Mouse (Mus musculus): ENCODE results near the gene Wfs1.

The Wfs1 gene

DNA sequence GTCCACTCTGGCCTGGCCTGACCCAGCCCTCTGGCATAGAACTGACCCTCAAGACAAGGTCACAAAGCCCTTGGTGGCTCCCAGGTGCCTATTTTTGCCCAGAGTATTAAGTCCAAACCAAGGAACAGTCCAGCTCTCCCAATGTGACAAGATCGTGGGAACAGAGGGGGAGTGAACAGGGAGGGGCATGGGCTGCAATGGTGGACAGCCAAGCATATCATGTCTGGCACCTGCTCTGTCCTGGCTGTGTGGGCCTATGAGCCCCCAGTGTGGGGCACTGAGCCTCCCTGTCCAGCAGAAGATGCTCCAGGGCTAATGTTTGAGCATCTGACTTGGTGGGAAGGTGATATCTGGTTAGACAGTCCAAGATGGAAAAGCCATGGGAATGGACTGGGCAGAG, 2.4 kb downstream of the Wfs1 start:
- WGBS: 69% methylated on average over 1 of the region's 1 CpGs

DNA sequence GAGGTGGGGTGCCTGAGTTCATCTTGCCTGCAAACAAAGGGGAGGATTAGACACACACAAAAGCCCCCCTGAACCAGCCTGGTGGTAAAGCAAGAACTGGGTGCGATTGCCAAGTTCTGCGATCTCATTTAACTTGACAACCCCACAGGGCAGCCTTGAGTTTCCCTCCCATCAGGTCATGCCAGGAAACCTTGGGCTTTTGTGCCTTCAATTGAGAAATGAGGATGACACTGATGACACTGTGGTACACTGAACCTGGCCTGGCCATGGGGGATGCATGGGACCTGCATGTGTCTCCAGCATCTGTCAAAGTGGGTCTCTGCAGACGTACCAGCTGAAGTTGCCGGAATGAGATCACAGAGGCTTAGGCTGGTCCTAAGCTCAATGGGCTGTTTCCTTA, 6.7 kb downstream of the Wfs1 start:
- WGBS: 89% methylated on average over 4 of the region's 4 CpGs

DNA sequence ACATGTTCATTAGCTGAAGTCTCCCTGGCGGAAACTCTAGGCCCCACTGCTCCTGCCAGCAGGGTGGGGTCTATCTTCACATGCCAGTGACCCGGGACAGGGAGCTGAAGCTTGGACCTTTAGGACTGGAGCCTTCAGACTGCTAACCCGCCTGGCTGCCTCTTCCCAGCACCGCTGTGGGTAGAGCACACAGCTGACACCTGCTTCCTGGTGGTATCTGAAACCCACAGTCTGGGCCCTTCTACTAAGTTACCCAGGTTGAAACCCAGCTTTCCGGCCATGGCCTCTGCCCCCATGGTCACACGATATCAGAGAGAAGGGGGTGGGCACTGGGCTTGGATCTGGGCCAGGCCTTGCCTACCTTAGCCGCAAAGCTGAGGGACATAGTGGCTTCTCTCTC, 9.4 kb downstream of the Wfs1 start:
- 88% methylated on average over 7 of the region's 7 CpGs for WGBS

DNA sequence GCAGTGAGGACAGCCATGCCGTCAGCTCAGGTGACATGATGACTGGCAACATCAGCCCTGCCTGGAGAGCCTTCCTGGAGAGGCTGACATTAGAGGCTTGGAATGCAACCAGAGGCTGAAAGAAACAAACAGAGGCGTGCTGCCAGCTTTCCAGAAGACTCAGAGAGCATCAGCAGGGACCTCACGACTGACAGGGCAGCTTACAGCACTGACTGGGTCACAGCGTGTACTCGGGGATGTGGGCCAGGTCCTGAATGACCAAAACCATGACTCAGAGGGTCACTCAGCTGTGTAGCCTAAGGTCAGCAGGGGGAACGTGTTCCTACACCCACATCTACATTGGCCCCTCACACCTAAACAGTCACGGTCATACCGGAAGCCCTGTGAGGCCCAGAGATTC, 10.0 kb downstream of the Wfs1 start:
- whole genome bisulfite sequencing: 66% methylated on average over 8 of the region's 8 CpGs

DNA sequence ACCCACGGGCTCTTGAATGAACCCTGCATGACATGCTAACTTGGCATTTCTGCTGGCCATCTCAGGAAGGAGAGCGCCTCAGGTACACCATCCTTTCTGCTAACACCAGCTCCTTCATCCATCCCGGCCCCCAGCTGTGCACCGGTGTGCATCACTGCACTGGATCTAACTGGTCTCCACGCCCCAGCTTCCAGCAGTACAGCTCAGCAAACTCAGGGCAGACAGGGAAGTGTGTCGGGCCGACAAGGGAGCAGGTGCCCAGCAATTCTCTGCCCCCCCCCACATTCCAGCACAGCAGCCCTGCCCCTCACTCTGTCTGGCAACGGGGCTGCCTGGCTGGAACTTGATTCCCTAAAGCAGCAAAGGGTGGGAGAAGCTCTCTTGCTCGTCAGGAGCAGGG, 11.2 kb downstream of the Wfs1 start:
- 85% methylated on average over 9 of the region's 9 CpGs for WGBS

DNA sequence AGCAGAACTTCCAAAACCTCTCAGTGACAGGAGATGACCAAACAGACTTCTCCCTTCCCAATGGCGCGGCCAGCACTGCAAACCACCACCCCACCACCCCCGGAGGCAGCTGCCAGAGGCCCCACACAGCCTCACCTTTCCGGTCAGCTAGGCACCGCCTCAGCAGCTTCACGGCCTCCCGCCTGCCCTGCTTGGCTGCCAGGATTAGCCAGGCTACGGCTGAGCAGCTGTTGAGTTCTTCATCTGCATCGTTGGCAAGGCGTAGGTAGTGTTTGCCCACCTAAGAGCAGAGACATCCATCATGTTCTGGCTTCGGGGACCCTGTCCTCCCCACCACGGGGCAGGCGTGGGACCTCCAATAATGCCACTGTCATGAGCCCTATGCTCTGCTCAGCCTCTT, 13.7 kb downstream of the Wfs1 start:
- WGBS: 90% methylated on average over 13 of the region's 13 CpGs

DNA sequence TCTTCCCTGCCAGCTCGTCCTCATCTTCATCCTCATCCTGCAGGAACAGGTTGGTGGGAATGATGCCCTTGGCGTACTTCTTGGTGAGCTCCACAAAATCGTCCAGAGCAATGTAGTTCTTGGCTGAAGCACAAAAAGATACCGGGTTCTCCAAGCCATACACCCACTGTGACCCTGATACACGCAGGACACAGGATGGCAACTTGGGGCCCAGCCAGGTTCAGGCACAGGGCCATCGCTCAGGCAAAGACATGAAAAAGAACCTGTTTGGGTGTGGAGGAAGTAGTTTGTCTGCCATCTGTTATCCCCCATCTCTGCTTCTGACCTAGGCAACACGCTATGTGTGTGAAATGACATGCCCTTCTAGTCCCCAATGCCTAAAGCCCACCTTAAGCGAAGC, 17.4 kb downstream of the Wfs1 start:
- 83% methylated on average over 8 of the region's 8 CpGs for WGBS

DNA sequence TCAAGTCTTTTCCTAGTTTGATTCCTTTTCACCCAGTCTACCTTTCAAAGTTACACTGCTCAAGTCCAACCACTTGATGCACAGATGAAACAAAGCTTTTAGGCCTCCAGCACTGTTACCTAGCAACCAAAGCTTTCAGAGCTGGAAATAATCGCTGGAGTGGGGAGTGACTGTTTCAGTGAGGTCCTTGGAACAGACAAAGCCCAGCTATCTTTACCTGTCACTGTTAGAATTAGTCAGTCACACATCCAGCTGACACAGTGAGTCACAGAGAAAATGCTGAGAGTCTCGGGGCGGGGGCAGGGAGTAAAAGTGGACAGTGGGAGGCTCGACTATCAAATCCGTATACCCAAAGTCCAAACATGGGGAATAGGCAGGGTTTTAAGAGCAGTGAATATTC, 28.5 kb downstream of the Wfs1 start:
- 23% methylated on average over 5 of the region's 5 CpGs for WGBS

DNA sequence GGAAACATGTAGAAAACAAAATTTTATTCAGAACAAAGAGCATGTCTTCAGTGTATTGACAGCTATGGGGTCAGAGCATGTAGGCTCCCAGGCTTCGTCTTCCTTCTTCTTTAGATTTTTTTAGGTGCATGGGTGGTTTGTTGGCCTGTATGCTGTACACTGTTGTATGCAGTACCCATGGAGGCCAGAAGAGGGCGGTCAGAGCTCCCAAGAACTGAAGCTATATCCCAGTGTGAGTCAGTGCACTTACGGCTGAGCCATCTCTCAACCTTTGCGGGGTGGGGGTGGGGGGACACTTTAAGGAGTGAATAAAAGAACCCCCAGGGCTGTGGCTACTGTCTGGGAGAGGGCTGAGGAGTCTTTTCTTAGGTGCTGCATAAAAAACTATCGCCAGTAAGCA, 30.2 kb downstream of the Wfs1 start:
- WGBS: 28% methylated on average over 5 of the region's 5 CpGs

DNA sequence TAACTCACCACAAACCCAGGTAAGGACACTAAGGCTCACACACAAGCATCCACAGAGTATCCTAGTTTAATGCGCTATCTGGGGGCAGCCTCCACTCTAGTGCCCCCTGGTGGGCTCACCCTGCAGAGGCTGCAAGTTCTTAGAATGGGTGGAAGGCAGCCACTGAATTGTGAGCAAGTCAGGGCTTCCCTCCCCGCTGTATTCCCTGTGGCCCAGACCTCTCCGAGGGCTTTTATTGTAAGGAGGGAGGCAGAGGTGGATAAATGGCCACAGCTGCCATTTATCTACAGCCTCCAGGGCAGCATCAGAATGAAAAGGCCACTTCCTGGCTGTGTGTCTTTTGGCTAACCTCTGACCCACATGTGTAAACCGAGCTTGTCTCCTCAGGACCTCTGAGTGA, 33.6 kb downstream of the Wfs1 start:
- WGBS: 24% methylated on average over 4 of the region's 4 CpGs

DNA sequence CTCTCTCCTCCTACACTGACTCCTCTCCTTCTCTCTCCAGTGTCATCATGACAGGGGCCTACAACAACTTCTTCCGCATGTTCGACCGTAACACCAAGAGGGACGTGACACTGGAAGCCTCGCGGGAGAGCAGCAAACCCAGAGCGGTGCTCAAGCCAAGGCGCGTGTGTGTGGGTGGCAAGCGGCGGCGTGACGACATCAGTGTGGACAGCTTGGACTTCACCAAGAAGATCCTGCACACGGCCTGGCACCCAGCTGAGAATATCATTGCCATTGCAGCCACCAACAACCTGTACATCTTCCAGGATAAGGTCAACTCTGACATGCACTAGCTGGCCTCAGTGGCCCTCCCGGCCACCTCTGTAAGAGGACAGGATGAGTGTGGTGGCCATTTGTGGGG, 36.7 kb downstream of the Wfs1 start:
- WGBS: 65% methylated on average over 15 of the region's 15 CpGs

DNA sequence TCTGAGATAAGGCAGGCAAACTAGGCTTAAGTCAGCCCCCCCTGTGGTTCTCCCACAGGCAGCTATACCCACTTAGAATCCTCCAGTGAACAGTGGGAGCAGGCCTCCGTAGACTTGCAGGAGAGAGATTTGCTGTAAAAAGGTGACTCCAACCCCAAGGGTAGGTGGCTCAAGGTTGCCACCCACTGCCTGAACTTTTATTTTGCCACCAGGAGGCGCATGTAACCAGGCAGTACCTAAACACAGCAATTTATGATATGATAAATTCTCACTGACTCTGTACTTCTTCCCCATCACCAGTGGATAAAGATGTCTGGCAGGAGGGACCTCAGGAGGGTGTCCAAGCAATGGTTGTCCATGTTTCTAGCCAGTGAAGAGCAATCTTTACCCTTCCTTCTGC, 38.1 kb downstream of the Wfs1 start:
- 26% methylated on average over 2 of the region's 2 CpGs for WGBS

DNA sequence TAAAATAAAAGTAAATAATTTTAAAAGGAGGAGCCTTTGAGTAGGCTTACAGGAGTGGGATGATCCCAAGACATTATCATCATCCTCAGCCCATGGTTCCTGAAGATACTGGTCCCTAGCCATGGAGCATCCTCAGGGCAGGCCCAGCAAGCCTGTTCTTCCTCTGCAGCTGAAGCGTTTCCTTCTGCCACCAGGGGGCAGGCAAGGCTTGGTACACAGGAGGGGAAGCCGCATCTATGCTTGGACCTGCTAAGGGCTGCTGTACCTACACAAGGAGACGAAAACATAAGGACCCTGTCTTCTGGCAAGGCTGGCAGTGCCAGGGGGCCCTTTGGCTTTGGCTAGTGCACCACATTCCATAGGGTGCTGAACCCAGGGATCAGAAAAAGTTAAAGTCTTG, 40.2 kb downstream of the Wfs1 start:
- WGBS: 3% methylated on average over 3 of the region's 3 CpGs

DNA sequence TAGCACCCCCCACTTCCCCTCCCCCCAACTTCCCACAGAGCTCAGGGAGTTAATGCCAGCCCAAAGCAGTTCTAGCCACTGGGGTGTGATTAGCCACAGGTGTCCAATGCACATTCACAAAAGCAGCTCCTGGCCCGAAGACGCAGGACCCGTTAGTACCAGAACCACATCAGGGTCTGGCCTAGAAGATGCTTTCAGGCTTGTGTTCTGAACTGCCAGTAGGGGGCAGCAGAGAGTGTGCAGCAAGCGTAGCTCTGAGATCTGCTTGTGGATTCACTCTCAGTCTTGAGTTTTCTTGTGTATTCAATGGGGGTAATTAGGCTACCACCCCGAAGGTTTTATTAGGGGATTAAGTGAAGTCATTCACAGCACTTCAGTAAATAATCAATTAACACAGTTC, 42.6 kb downstream of the Wfs1 start:
- WGBS: 0% methylated on average over 5 of the region's 5 CpGs

DNA sequence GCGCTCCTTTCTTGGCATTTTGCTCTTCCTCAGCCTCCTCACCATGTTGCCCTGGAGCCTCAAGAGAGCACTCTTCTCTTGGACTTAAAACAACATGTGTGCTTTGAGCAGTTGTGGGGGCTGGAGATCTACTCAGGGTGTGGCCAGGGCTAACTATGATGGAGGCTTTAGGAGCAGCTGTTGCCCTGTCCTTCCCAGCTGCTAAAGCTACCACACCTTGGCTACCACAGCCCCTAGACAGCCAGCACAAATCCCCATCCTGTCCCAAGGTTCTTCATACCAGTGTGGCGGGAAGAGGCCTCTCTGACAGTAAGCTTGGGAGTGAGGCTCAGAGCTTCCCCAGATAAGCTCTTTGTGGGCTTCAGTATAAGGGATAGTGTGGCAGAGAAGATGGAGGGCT, 43.3 kb downstream of the Wfs1 start:
- 61% methylated on average over 2 of the region's 2 CpGs for WGBS

DNA sequence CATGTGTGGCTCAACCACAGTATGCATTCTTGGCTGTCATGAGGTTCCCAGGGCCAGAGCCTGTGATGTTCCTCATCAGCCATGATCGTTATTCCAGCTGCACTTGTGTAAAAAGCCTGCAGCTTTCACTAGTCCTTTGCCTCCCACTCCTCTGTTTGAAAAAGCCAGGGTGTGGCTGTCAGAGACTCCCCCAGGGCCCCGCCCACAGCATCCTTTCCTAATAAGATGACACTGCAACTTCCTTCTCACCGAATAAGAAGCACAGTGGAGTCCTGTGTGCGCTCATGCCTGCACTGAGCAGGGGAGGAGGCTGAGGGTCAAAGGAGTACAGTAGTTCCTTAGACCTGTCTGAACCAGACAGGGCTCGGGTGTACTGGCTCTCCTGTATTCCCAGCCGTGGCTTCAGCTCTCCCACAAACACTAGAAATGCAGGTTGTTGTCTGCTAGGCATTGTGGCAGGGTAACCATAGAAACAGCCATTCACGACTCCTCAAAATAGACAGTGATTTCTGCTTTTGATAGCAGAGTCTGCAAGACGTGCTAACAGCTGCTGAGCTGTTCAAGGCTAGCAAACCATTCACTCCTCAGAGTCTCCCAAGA, 43.8 kb downstream of the Wfs1 start:
- WGBS: 22% methylated on average over 8 of the region's 8 CpGs

DNA sequence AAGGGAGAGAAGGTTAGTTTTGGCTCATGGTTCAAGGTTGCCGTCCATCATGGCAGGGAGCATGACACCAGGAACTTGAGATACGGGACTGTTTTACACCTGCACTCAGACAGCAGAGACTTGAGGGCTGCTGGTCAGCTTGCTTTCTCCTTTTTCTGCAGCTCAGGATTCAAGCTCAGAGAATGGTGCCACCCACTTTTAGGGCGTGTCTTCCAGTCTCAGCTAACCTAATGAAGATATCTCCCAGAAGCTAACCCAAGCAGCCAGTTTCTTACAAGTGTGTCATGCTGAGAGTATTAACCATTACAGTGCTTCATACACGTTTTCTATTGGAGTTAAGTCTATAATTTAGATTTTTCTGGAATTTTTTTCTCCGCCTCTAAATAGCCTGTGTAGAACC, 44.5 kb downstream of the Wfs1 start:
- 50% methylated on average over 5 of the region's 5 CpGs for WGBS

DNA sequence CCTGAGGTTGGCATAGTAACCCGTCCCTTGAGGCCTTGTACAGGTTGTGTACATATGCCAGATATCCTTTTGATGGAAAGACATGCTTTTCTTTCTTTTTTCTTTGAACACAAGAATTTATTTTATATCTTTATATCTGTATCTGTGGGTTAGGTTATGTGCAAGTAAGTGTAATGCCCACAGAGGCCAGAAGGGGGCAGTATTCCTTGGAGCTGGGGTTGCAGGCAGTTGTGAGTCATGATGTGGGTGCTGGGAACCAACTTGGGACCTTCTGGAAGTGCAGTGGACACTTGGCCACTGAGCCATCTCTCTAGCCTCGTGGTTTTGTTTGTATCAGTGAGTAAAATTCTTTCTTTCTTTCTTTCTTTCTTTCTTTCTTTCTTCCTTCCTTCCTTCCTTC, 46.6 kb downstream of the Wfs1 start:
- 87% methylated on average over 2 of the region's 2 CpGs for WGBS

DNA sequence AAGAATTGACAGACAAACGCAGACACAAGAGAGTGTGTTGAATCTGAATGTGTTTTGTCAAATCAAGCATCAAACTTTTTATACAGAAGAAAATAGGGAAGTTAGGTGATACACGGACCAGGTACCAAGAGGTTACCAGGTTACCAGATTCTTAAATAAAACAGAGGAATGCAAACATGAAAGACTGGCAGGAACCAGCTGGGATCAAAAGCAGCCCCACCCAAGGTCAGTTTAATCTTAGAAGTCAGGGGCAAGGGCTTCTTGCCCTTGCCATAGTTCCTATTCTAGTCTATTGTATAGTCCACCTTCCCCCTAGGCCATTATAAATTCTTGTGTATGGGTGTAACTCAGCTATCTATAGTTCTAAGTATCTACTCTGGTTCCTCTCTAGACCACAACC, 50.0 kb downstream of the Wfs1 start:
- WGBS: 51% methylated on average over 2 of the region's 2 CpGs

DNA sequence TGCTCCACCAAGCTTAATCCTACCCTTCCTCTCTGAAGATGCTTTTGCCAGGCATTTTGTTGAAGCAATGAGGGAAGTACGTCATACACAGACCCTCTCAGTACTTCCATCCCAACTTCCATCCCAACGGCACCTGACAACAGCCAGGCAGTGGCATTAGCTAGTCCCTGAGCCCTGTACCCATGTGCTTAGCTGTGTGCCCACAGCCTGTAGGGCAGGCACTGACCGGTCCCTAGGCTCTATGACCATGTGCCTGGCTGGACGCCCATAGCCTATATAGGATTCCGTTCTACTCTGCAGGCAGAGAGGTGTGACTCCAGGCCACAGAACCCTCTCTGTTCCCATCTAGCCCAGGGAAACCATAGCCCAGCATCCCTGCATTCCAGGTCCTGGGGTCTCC, 51.0 kb downstream of the Wfs1 start:
- WGBS: 81% methylated on average over 5 of the region's 5 CpGs

DNA sequence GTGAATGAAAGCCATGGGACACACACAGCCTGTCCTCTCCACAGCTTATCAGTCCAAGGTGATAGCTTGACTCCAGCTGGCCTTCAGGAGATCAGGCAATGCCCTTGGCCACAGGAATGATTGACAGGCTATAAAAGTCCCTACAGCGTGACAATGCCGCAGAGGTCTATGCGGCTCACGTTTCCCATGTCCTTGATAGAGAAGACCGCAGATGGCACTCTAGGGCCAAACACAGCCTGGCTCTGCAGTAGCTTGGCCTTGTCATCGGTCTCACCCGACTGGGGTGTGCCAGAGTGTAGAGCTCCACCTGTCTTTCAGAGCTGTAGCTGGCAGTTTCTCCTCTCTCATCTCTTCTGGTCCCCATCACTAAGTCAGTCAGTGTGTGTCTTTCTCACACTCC, 52.5 kb downstream of the Wfs1 start:
- 70% methylated on average over 7 of the region's 7 CpGs for WGBS

DNA sequence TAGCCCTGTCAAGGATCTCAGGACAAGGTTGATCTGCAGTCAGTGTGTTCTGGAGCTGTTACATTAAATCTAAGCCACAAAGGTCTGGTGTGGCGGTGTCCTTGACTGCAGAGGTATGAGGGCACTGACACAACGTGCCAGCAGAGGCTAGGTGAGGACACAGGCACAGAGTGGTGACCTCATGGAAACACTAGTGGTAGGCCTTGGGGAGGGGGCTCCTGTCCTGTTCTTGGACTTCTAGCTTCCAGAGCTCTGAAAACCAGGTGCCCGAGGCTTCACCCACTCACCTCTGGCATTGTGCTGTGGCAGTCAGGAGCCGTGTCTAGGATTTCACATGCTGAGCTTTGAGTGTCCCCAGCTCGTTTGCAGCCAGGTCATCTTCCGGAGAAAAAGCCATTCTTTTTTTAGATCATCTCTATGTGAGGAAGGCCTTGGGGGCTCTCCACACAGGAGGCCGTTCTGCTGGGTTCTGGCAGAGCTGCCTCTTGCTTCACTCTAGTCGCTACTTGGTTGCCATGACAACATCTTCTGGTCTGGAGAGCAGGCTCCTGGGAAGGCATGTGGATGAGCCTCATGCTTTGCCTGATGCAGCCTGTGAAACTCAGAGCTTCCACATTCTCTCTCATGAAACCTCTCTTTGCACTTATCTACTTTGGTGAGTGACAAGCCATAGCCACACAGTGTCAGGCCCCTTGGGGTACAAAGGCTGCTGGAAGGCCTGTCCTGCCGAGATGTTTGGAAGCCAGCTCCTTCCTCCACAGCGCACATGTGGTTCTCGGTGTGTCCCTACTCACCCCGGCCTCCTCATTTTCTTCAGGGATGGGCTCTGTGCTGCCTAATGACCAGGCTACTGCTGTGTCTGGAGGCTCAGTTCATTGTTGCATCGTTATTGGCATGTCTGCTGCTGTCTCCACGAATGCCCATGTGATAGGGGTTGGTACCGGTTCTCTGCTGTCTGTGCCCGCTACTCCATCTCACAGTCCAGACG, 53.2 kb downstream of the Wfs1 start:
- WGBS: 34% methylated on average over 17 of the region's 17 CpGs

DNA sequence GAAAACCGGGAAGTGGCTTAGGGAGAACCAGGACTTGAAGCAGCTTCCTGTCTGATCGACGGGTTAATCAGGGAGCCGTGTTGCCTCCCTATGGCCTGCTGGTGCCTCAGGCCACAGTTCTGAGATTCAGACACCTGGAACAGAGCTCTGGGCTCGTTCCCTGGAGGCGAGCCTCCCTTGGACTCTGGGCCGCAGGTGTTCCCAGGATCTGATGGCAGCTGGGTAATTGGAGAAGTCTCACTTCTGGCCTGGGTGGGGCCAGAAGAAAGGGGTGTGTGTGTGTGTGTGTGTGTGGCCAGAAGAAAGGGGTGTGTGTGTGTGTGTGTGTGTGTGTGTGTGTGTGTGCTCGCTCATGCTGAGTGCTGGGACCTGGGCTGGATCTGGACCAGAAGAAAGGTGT, 55.6 kb downstream of the Wfs1 start:
- WGBS: 60% methylated on average over 7 of the region's 8 CpGs
